23 mouse cellular contexts compared by ENCODE assay signal in genomic region chr5:142833646-142834438, GRCm38 (mm10). TPM values are rescaled to one million over a fixed set of nuclear protein-coding genes. Genes with fewer than 3 reads are reported as not detected.
DNase-seq lines count a peak whose midpoint lies in the region; ATAC-seq and TF ChIP-seq lines count a peak whose summit lies in the region.
"Had no signal": no experiment of that assay in that cellular context is flagged by ENCODE, and none has a peak within 500 bp of the region (broad histone marks: within the 10 kb centered on the region; RNA-seq: fewer than 3 reads in every experiment).

No protein-coding gene starts in this region.

- intact Hi-C loops in heart, postnatal 10 days (cut with DNase I): no loop called here

- H3K4me2 ChIP-seq in heart, embryonic 12.5 days: no peak overlapping the region
- H3K4me2 ChIP-seq in lung, embryonic 16.5 days (ENCODE audit: low read depth, low read length): no peak overlapping the region
- no peak overlapping the region for H3K4me2 ChIP-seq in liver, embryonic 13.5 days
- H3K4me2 ChIP-seq in stomach, postnatal 0 days (replicated peaks; ENCODE audit: low read depth): no peak overlapping the region
- H3K4me2 ChIP-seq: forebrain, embryonic 12.5 days; limb, embryonic 15.5 days; lung, embryonic 14.5 days; midbrain, embryonic 12.5 days; neural tube, embryonic 15.5 days had no signal

- 0 out of 2 replicates have a peak, but pooled peaks have one; percentile 18 for ATAC-seq in heart, embryonic 12.5 days (ENCODE audit: insufficient number of reproducible peaks, low FRiP score)
- ATAC-seq in lung, embryonic 16.5 days (ENCODE audit: low read depth): 0 out of 2 replicates have a peak, but pooled peaks have one; percentile 26
- ATAC-seq in liver, embryonic 13.5 days (ENCODE audit: low read depth): peak; percentile 60
- peak; percentile 24; the same call in 1 of the 2 replicates for ATAC-seq in stomach, postnatal 0 days (ENCODE audit: low FRiP score, low TSS enrichment)
- ATAC-seq: CD4-positive, CD25-positive, alpha-beta regulatory T cell, adult 4 months had no signal

- H3K27me3 ChIP-seq in heart, embryonic 12.5 days (replicated peaks): no peaks in the 10 kb centered on the region
- no peaks in the 10 kb centered on the region for H3K27me3 ChIP-seq in lung, embryonic 16.5 days (ENCODE audit: control insufficient read depth, insufficient read depth, low read depth, low read length)
- H3K27me3 ChIP-seq in liver, embryonic 13.5 days: no peaks in the 10 kb centered on the region
- H3K27me3 ChIP-seq in stomach, postnatal 0 days (ENCODE audit: control insufficient read depth, insufficient read depth, low read length): no peaks in the 10 kb centered on the region
- H3K27me3 ChIP-seq: forebrain, embryonic 12.5 days; limb, embryonic 15.5 days; midbrain, embryonic 12.5 days; neural tube, embryonic 15.5 days had no signal

- H3K9ac ChIP-seq in heart, embryonic 12.5 days: no peak overlapping the region
- no peak overlapping the region for H3K9ac ChIP-seq in lung, embryonic 16.5 days (ENCODE audit: low read length)
- no peak overlapping the region; the same call in 1 of the 2 replicates for H3K9ac ChIP-seq in liver, embryonic 13.5 days
- no peak overlapping the region for H3K9ac ChIP-seq in stomach, postnatal 0 days (ENCODE audit: low read length)
- H3K9ac ChIP-seq: forebrain, embryonic 12.5 days; limb, embryonic 15.5 days; lung, embryonic 14.5 days; midbrain, embryonic 12.5 days; neural tube, embryonic 15.5 days had no signal

- peaks cover 18% of the 10 kb centered on the region for H3K9me3 ChIP-seq in heart, embryonic 12.5 days (replicated peaks)
- H3K9me3 ChIP-seq in lung, embryonic 16.5 days (ENCODE audit: control insufficient read depth, low read length): no peaks in the 10 kb centered on the region
- H3K9me3 ChIP-seq in liver, embryonic 13.5 days (replicated peaks): 0 out of 2 replicates have a peak, but pooled peaks cover 6% of the 10 kb centered on the region
- H3K9me3 ChIP-seq in stomach, postnatal 0 days (ENCODE audit: control insufficient read depth, low read length): no peaks in the 10 kb centered on the region
- H3K9me3 ChIP-seq: forebrain, embryonic 12.5 days; limb, embryonic 15.5 days; midbrain, embryonic 12.5 days; neural tube, embryonic 15.5 days had no signal

- no peak overlapping the region for H3K4me3 ChIP-seq in heart, embryonic 12.5 days
- H3K4me3 ChIP-seq in lung, embryonic 16.5 days (ENCODE audit: low read length): no peak overlapping the region
- H3K4me3 ChIP-seq in liver, embryonic 13.5 days (replicated peaks): no peak overlapping the region
- no peak overlapping the region for H3K4me3 ChIP-seq in stomach, postnatal 0 days (ENCODE audit: low read depth, low read length)
- H3K4me3 ChIP-seq: erythroblast, embryonic 14.5 days; forebrain, embryonic 12.5 days; gastrocnemius, adult 2 months; limb, embryonic 15.5 days; midbrain, embryonic 12.5 days; neural tube, embryonic 15.5 days had no signal

- TF ChIP-seq CTCF in stomach, postnatal 0 days (IDR thresholded peaks at IDR 0.05; ENCODE audit: low read depth): no peak

- H3K27ac ChIP-seq in heart, embryonic 12.5 days (ENCODE audit: poor library complexity, severe bottlenecking): no peak overlapping the region
- H3K27ac ChIP-seq in lung, embryonic 16.5 days (ENCODE audit: low read length): no peak overlapping the region
- no peak overlapping the region for H3K27ac ChIP-seq in liver, embryonic 13.5 days
- H3K27ac ChIP-seq in stomach, postnatal 0 days (replicated peaks): no peak overlapping the region
- H3K27ac ChIP-seq: forebrain, embryonic 12.5 days; gastrocnemius, adult 2 months; limb, embryonic 15.5 days; macrophage; midbrain, embryonic 12.5 days; neural tube, embryonic 15.5 days had no signal

- TF ChIP-seq EP300 in stomach, postnatal 0 days (optimal IDR thresholded peaks at IDR 0.05): no peak

- 60% methylated on average over 8 of the region's 8 CpGs for WGBS in heart, embryonic 12.5 days
- 68% methylated on average over 8 of the region's 8 CpGs for WGBS in lung, embryonic 16.5 days
- 51% methylated on average over 8 of the region's 8 CpGs for WGBS in liver, embryonic 13.5 days (ENCODE audit: insufficient replicate concordance)
- WGBS in stomach, postnatal 0 days: 63% methylated on average over 8 of the region's 8 CpGs

- H3K4me1 ChIP-seq in heart, embryonic 12.5 days (replicated peaks): peaks cover 3% of the 10 kb centered on the region; the same call in 1 of the 2 replicates
- no peaks in the 10 kb centered on the region for H3K4me1 ChIP-seq in lung, embryonic 16.5 days (replicated peaks; ENCODE audit: control insufficient read depth, insufficient read depth, low read length)
- peaks cover 6% of the 10 kb centered on the region for H3K4me1 ChIP-seq in liver, embryonic 13.5 days (replicated peaks)
- no peaks in the 10 kb centered on the region for H3K4me1 ChIP-seq in stomach, postnatal 0 days (replicated peaks; ENCODE audit: control insufficient read depth, insufficient read depth)
- H3K4me1 ChIP-seq: forebrain, embryonic 12.5 days; limb, embryonic 15.5 days; midbrain, embryonic 12.5 days; neural tube, embryonic 15.5 days had no signal

- no peaks in the 10 kb centered on the region for H3K36me3 ChIP-seq in heart, embryonic 12.5 days
- H3K36me3 ChIP-seq in lung, embryonic 16.5 days (ENCODE audit: control insufficient read depth, insufficient read depth, low read length): no peaks in the 10 kb centered on the region
- H3K36me3 ChIP-seq in liver, embryonic 13.5 days: no peaks in the 10 kb centered on the region
- H3K36me3 ChIP-seq in stomach, postnatal 0 days (ENCODE audit: control insufficient read depth, insufficient read depth, low read length): no peaks in the 10 kb centered on the region
- H3K36me3 ChIP-seq: forebrain, embryonic 12.5 days; limb, embryonic 15.5 days; midbrain, embryonic 12.5 days; neural tube, embryonic 15.5 days had no signal

- no peak for DNase-seq in heart, postnatal 10 days
- no peak for DNase-seq in lung, adult 18-20 months
- no peak for DNase-seq in liver, embryonic 13.5 days
- DNase-seq in stomach, postnatal 0 days (ENCODE audit: low spot score): no peak
- no peak for DNase-seq in frontal cortex, postnatal 10 days (ENCODE audit: low spot score in 2 of 2)
- DNase-seq in layer of hippocampus, adult 9-11 months: no peak
- DNase-seq: adrenal gland, postnatal 25 days; cerebellum, adult 9-11 months; gastrocnemius, adult 2 months; heart, postnatal 14 days; kidney, adult 8-10 months; kidney, postnatal 10 days; lung, embryonic 14.5 days; thymus, postnatal 25 days had no signal

RNA-seq across cellular contexts. Expression of gene Tnrc18, which starts 16.4 kb away (rescaled TPM):
- polyA plus RNA-seq in heart, embryonic 12.5 days (2016; fragmentation: Nextera tagmentation; extraction: Ambion mirVana): 31.7 and 34.7 TPM in 2 replicates
- 10 to 100 TPM; 80.1 to 91.3 TPM for total RNA-seq in heart, postnatal 10 days (2021)
- polyA plus RNA-seq in lung, embryonic 16.5 days (2015; fragmentation: Nextera tagmentation; extraction: Ambion mirVana): 17.3 and 18.2 TPM in 2 replicates
- polyA plus RNA-seq in liver, embryonic 13.5 days (2015; fragmentation: Nextera tagmentation; extraction: Ambion mirVana): 2.4 and 2.5 TPM in 2 replicates
- 12.0 and 12.5 TPM in 2 replicates for polyA plus RNA-seq in stomach, postnatal 0 days (2015; fragmentation: Nextera tagmentation; extraction: Ambion mirVana)
